Mouse (Mus musculus) midbrain, embryonic 15.5 days (tissue): ENCODE results near the gene Atp2b1. TPM values are rescaled to one million over a fixed set of nuclear protein-coding genes. Genes with fewer than 3 reads are reported as not detected.

Experiments
- ATAC-seq: fragments of 200-750 bp; cut with Nextera tagmentation; replicated peaks from 2 replicates; pipeline ENCODE4 v1.8.0; 2017; ENCODE audit warnings: moderate TSS enrichment
- H3K27ac ChIP-seq: fragments of 300-500 bp; sonication (generic); 2 replicates; pipeline ENCODE4 v1.5.1; 2015; ENCODE audit warnings: mild to moderate bottlenecking, inconsistent platforms
- H3K27me3 ChIP-seq: fragments of 300-500 bp; sonication (generic); replicated peaks from 2 replicates; pipeline ENCODE4 v1.6.1; 2015; ENCODE audit warnings: inconsistent platforms
- H3K36me3 ChIP-seq: fragments of 300-500 bp; sonication (generic); replicated peaks from 2 replicates; pipeline ENCODE4 v1.6.1; 2015; ENCODE audit warnings: inconsistent platforms
- H3K4me1 ChIP-seq: fragments of 300-500 bp; sonication (generic); 2 replicates; pipeline ENCODE4 v1.6.1; 2015; ENCODE audit warnings: inconsistent platforms
- H3K4me2 ChIP-seq: fragments of 300-500 bp; sonication (generic); 2 replicates; pipeline ENCODE4 v1.6.1; 2015; ENCODE audit warnings: inconsistent platforms, mild to moderate bottlenecking, moderate library complexity
- H3K4me3 ChIP-seq: fragments of 300-500 bp; sonication (generic); 2 replicates; pipeline ENCODE4 v1.5.1; 2015; ENCODE audit warnings: mild to moderate bottlenecking, inconsistent platforms
- H3K9ac ChIP-seq: fragments of 300-500 bp; sonication (generic); 2 replicates; pipeline ENCODE4 v1.6.1; 2015; ENCODE audit warnings: mild to moderate bottlenecking, inconsistent platforms
- H3K9me3 ChIP-seq: fragments of 300-500 bp; sonication (generic); 2 replicates; pipeline ENCODE4 v1.6.1; 2016; ENCODE audit warnings: inconsistent platforms
- WGBS: fragments of 180-500 bp; shearing (Covaris S2); methylation state at CpG from one replicate; pipeline ENCODE4 v1.1.7; 2015; ENCODE audit warnings: mixed read lengths; 5-methylcytosine and 5-hydroxymethylcytosine counted together
- polyA plus RNA-seq: library from polyadenylated mRNA; unstranded; fragments of >200 nt; fragmentation: Nextera tagmentation; extraction: Ambion mirVana; gene quantifications from 2 replicates; pipeline ENCODE4 v1.2.1, GENCODE M21; 2015

Atp2b1 gene
- polyA plus RNA-seq, 1 experiment from 2014 or later = 232 TPM

DNA sequence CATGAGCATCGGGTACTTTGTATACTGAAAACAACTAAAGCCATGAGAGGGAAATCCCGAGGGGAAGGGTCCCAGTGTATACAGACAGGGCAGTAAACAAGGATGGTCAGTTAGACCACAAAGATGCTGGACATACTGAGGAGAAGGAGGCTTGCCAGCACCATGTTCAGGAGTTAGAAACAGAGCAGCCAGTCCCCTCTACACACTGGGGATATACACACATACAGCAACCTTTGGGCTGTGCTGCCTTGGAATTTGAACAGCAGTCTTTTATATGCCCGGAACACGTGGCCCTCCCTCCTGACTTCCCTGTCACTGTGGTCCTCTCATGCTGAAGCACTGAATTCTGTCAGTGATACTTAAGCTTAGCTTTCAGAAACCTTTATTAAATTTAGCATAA lies 10.9 kb downstream of the Atp2b1 start:
- Histone ChIP-seq H3K4me2 (no peak overlapping the region), H3K4me1 (peaks cover 6% of the 10 kb centered on the region; the same call in 1 of the 2 replicates), H3K4me3 (no peak overlapping the region), H3K27ac (no peak overlapping the region), H3K27me3 (no peaks in the 10 kb centered on the region), H3K9ac (no peak overlapping the region), H3K9me3 (no peaks in the 10 kb centered on the region), H3K36me3 (no peaks in the 10 kb centered on the region)
- WGBS = 86% methylated on average over 4 of the region's 4 CpGs
- ATAC-seq = no peak

DNA sequence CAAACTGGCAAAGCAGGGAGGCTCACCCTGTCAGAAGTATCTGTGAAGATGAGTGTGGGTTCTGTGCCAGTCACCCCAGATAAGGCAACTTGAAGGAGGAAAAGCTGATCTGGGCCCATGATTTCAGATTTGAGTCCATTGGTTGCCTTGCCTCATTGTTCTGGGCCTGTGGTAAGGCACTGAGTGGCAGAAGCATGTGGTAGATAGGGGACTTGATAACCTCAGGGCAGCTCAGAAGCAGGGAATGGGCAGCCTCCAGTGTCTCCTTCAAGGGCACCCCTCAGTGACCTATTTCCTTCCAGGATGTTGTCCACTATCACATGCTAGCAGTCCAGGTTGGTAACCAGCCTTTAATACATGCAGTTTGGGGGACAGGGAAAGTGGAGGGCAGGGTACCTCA lies 12.8 kb downstream of the Atp2b1 start:
- H3K27ac ChIP-seq = no peak overlapping the region
- no peak overlapping the region for H3K4me3 ChIP-seq
- H3K36me3 ChIP-seq = no peaks in the 10 kb centered on the region
- H3K9me3 ChIP-seq = no peaks in the 10 kb centered on the region
- H3K4me2 ChIP-seq = no peak overlapping the region
- H3K9ac ChIP-seq = no peak overlapping the region
- H3K27me3 ChIP-seq = no peaks in the 10 kb centered on the region
- no peak for ATAC-seq
- peaks cover 9% of the 10 kb centered on the region; the same call in 1 of the 2 replicates for H3K4me1 ChIP-seq

DNA sequence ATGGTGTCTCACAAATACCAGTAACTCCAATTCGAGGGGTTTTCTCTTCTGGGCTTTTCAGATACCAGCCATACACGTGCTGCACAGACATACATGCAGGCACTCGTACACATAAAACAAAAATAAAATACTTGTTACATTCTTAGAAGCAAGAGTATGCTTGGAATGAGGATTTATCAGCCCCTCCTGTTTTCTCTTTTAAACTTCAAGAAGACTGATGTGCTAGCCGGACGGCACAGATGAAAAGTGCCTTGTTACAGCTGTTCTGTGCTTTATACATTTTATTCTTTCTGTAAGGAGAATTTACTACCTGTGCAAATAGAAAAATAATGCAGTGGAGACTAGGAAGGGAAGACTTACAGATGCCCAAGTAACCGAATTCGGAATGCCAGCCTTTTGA lies 15.2 kb downstream of the Atp2b1 start:
- Histone ChIP-seq H3K4me2 (no peak overlapping the region), H3K36me3 (no peaks in the 10 kb centered on the region), H3K27me3 (no peaks in the 10 kb centered on the region), H3K27ac (no peak overlapping the region), H3K9me3 (no peaks in the 10 kb centered on the region), H3K9ac (no peak overlapping the region), H3K4me1 (peaks cover 11% of the 10 kb centered on the region; the same call in 1 of the 2 replicates), H3K4me3 (no peak overlapping the region)
- 73% methylated on average over 7 of the region's 7 CpGs for WGBS
- no peak for ATAC-seq

DNA sequence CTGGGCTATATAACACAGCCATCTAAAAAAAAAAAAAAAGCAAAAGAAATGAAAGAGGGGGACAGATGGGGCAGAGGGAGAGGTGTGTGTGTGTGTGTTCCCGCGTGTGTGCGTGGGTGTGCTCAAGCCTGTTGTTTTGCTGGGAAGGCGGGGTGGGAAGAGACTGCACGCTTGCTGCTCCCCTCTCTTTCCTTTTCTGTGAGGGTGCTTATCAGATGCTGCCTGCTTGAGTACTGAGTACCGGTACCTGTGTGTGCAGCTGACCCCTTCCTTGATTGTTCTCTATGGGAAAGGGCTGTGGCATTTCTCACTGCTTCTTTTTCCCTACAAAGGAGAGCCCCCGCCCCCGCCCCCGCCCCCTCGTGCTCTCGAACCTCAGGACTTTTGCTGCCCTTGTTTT lies 15.9 kb downstream of the Atp2b1 start:
- WGBS = 42% methylated on average over 11 of the region's 11 CpGs
- H3K9me3 ChIP-seq = no peaks in the 10 kb centered on the region
- no peaks in the 10 kb centered on the region for H3K36me3 ChIP-seq
- no peak overlapping the region for H3K27ac ChIP-seq
- no peaks in the 10 kb centered on the region for H3K27me3 ChIP-seq
- H3K4me2 ChIP-seq = no peak overlapping the region
- ATAC-seq = no peak
- H3K4me3 ChIP-seq = no peak overlapping the region
- H3K9ac ChIP-seq = no peak overlapping the region
- peaks cover 11% of the 10 kb centered on the region; the same call in 1 of the 2 replicates for H3K4me1 ChIP-seq

DNA sequence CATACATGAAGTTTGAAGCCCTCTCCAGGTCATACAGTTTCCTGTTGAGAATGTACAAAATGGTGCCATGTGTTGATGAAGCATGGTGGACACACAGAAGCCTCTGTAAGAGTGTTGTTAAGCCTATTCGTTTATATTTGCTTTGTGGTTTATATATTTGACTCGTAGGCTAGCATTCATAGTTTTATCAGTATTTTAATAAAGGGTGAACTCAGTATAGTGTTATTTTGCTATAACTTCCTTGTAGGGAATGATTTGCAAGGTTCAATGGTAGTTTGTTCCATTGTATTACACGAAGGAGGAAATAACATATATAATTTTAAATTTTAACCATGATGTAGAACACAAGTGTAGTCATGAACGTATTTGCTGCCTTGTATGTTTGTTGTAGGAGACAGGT lies 25.9 kb downstream of the Atp2b1 start:
- Histone ChIP-seq H3K27me3 (no peaks in the 10 kb centered on the region), H3K27ac (no peak overlapping the region), H3K36me3 (no peaks in the 10 kb centered on the region), H3K9ac (no peak overlapping the region), H3K9me3 (no peaks in the 10 kb centered on the region), H3K4me1 (no peaks in the 10 kb centered on the region), H3K4me3 (no peak overlapping the region), H3K4me2 (no peak overlapping the region)
- ATAC-seq = no peak
- WGBS = 96% methylated on average over 4 of the region's 4 CpGs

DNA sequence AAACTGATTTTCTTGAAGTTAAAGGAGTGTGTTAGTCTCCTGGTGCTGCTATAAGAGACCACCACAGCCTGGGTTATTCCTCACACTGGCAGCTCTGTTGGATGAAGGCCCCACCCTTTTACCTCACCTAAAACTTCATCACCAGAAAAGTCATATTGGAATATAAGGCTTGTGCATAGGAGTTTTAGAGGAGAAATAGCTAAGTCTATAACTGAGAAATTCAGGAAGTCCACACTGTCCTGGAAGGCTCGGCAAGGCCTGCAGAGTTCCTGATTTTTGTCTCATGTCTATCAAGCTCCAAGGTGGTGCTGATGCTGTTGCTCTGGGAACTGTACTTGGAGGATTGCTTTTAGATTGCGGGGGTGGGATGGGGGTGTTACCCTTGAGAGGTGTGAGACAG lies 26.6 kb downstream of the Atp2b1 start:
- H3K4me3 ChIP-seq = no peak overlapping the region
- no peak overlapping the region for H3K4me2 ChIP-seq
- no peaks in the 10 kb centered on the region for H3K36me3 ChIP-seq
- no peak overlapping the region for H3K9ac ChIP-seq
- no peaks in the 10 kb centered on the region for H3K9me3 ChIP-seq
- 94% methylated on average over 2 of the region's 2 CpGs for WGBS
- no peaks in the 10 kb centered on the region for H3K4me1 ChIP-seq
- H3K27ac ChIP-seq = no peak overlapping the region
- no peaks in the 10 kb centered on the region for H3K27me3 ChIP-seq
- ATAC-seq = no peak

DNA sequence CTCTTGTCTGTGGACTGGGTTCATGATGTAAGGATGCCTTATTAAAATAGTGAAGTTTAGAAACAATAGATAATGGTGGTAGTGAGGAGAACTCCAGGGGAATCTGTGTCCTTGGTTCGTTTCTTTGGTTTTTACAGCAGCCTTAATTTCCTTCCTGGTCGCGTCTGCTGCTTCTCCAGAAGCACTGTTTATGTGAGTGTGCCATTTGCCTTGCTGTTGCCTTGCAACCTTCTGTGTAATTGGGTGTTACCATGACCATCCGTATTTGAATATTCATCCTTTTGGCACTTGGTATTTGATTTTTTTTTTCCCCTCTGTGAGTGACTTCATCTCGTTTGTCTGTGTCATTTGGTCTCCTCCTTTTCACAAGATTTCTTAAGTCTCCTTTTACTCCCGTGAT lies 27.8 kb downstream of the Atp2b1 start:
- Histone ChIP-seq H3K27ac (no peak overlapping the region), H3K9me3 (no peaks in the 10 kb centered on the region)

DNA sequence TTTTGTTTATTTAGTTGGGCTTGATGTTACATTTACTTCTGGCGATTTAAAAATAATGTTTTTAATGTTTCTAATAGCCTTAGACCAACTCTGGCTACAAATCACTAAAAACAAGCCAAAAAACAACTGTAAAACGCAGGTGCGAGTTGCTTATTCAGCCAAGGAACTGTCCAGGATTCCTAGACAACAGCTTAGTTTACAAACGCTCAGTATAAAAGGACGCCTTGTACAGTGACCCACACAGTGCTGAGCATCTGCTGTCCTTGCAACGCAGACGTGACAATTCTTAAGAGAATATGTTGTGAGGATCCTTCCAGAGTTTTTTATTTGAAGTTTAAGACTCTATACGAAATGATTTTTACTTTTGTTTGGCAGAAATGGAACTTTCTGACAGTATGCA lies 28.8 kb downstream of the Atp2b1 start:
- 84% methylated on average over 8 of the region's 8 CpGs for WGBS
- Histone ChIP-seq H3K9me3 (no peaks in the 10 kb centered on the region), H3K27me3 (no peaks in the 10 kb centered on the region), H3K4me1 (peaks cover 7% of the 10 kb centered on the region), H3K4me2 (no peak overlapping the region), H3K27ac (no peak overlapping the region), H3K4me3 (no peak overlapping the region), H3K9ac (no peak overlapping the region), H3K36me3 (no peaks in the 10 kb centered on the region)
- ATAC-seq = no peak

More for the DNA sequence above, 27.8 kb downstream of the Atp2b1 start:
- H3K27me3 ChIP-seq = no peaks in the 10 kb centered on the region
- no peaks in the 10 kb centered on the region for H3K36me3 ChIP-seq
- WGBS = 69% methylated on average over 6 of the region's 6 CpGs
- H3K4me3 ChIP-seq = no peak overlapping the region
- peaks cover 2% of the 10 kb centered on the region for H3K4me1 ChIP-seq
- H3K9ac ChIP-seq = no peak overlapping the region
- ATAC-seq = no peak
- no peak overlapping the region for H3K4me2 ChIP-seq

DNA sequence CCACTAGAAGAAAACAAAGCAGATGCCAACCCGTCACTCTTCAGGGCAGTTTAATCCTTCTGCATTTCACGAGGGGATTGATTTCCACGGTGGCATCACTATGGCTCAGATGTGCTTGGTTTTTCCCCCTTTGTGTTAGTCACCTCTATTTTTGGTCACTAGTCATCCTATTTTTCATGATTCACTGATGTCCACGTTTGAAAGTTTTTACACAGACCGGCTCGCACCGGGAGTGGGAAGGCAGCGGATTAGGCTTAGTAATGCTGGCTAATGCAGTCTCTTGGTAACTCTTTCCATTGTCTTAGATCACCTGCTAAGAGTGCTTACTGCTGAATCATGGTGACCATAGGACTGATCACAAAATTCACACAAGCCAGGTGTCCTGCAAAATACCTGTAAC lies 29.7 kb downstream of the Atp2b1 start:
- H3K4me1 ChIP-seq = peaks cover 11% of the 10 kb centered on the region
- H3K4me3 ChIP-seq = no peak overlapping the region
- no peaks in the 10 kb centered on the region for H3K27me3 ChIP-seq
- H3K36me3 ChIP-seq = no peaks in the 10 kb centered on the region
- no peak overlapping the region for H3K4me2 ChIP-seq
- H3K9me3 ChIP-seq = no peaks in the 10 kb centered on the region
- H3K9ac ChIP-seq = no peak overlapping the region
- no peak for ATAC-seq
- no peak overlapping the region for H3K27ac ChIP-seq
- WGBS = 58% methylated on average over 8 of the region's 8 CpGs

DNA sequence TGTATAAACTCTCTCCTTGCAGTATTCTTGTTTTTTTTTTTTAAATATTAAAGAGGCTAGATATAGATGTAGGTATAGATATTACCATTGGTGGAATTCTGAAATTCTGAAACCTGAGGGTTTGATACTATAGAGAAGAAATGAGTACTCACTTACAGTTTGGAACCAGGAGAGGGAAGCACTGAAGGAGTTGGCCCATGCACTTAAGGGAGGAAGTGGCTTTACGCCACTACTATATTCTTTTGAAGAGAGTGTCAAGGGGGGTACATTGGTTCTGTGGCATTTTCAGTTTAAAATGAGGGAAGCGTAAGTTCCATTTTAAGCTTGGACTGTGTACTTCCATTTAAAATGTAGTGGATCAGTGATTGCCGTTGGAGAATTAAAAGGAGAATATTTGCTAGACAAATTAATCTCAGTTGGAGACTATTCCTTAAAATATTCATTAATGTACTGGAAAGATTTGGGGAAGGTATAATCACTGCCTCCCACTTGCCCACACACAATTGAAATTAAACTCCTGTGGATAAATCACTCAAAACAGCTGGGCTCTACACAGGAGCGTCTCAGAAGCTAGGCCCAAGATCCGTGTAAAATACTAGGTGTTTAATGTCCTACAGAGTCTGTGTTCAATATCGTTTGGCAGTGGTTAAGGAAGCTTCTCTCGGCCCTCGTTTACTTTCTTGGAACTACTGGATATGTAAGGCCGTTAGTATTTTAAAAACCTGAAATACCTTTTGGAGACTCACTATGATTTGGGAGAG lies 32.0 kb downstream of the Atp2b1 start:
- no peaks in the 10 kb centered on the region for H3K27me3 ChIP-seq
- no peaks in the 10 kb centered on the region for H3K9me3 ChIP-seq
- H3K4me1 ChIP-seq = peaks cover 11% of the 10 kb centered on the region
- H3K36me3 ChIP-seq = no peaks in the 10 kb centered on the region
- 67% methylated on average over 9 of the region's 9 CpGs for WGBS
- H3K9ac ChIP-seq = no peak overlapping the region
- ATAC-seq = no peak
- H3K4me3 ChIP-seq = no peak overlapping the region
- no peak overlapping the region for H3K27ac ChIP-seq
- H3K4me2 ChIP-seq = no peak overlapping the region

DNA sequence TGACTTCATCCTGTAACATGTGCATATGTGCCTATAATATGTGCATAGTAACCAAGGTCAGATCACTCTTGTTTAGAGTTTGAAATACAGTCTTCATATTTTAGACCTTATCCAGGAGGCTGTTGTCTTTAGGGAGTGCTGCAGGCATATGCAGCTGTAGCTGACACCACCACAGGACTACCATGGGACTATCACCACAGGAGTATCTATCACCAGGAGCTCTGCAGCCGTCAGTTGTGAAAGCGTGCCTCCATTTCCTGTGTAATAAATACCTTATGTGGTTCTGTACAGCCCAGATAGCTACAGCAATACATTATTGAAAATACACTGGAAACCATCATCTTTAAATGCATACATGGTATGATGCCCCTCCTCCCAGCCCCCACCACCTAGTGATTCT lies 33.0 kb downstream of the Atp2b1 start:
- Histone ChIP-seq H3K36me3 (no peaks in the 10 kb centered on the region), H3K27me3 (no peaks in the 10 kb centered on the region), H3K9me3 (no peaks in the 10 kb centered on the region), H3K4me3 (no peak overlapping the region), H3K4me1 (peaks cover 11% of the 10 kb centered on the region), H3K4me2 (no peak overlapping the region), H3K27ac (no peak overlapping the region), H3K9ac (no peak overlapping the region)
- 67% methylated on average over 2 of the region's 2 CpGs for WGBS
- ATAC-seq = no peak

DNA sequence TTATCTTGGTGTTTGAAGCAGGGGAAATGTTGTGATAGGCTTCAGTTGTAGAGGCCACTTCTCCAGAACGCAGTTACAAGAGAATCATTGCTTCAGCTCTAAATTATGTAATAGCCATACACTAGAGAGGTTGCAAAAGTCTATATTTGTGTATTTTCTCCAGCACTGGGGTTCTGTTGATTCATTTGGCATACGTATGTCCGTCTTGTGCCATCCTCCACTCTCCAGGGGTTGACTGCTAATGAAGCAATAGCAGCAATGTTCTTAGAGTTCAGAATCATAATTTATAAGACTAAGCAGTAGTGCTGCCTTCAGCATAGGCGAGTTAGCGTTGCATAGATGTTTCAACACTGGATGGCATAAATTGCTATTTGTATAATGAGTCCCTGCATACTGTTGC lies 33.9 kb downstream of the Atp2b1 start:
- no peak for ATAC-seq
- Histone ChIP-seq H3K9ac (no peak overlapping the region), H3K4me3 (no peak overlapping the region), H3K27ac (no peak overlapping the region), H3K4me1 (peaks cover 11% of the 10 kb centered on the region), H3K4me2 (no peak overlapping the region), H3K27me3 (no peaks in the 10 kb centered on the region), H3K9me3 (no peaks in the 10 kb centered on the region), H3K36me3 (no peaks in the 10 kb centered on the region)
- WGBS = 67% methylated on average over 5 of the region's 5 CpGs

DNA sequence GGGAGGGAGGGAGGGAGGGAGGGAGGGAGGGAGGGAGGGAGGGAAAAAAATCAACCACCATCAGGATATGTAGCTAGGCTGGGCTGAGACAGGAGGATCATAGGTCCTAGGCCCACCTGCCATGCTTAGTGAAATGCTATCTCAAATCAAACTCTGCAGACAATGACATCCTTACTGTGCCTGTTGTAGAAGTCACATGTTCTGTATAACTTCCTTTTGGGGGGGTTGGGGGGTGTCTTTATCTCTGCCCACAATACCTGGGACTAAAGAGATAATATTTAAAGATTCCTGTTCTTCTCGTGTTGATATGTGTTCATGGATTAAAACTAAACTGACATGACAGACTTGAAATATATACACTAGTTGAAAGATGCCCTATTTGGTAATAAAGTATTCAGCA lies 35.5 kb downstream of the Atp2b1 start:
- Histone ChIP-seq H3K4me3 (no peak overlapping the region), H3K4me2 (no peak overlapping the region), H3K9ac (no peak overlapping the region), H3K36me3 (no peaks in the 10 kb centered on the region), H3K27me3 (no peaks in the 10 kb centered on the region), H3K4me1 (peaks cover 11% of the 10 kb centered on the region), H3K27ac (no peak overlapping the region), H3K9me3 (no peaks in the 10 kb centered on the region)
- WGBS = 73% methylated on average over 1 of the region's 1 CpGs
- no peak for ATAC-seq
